Mouse (Mus musculus) inflammation-experienced regulatory T-cells, adult 6 months (primary cell): ENCODE data around the gene Ccdc152. TPM values are rescaled to one million over a fixed set of nuclear protein-coding genes. Genes with fewer than 3 reads are reported as not detected.
"Not testable (repeated sequence)": the region's sequence is repeated elsewhere in the genome, so short reads cannot be mapped to it uniquely, and the experiment has no call there.

Experiments
- ATAC-seq: one replicate; pipeline ENCODE4 v1.8.0; 2017
- polyA plus RNA-seq, 3 experiments: library from polyadenylated mRNA; unstranded; fragments of 100-300 nt; shearing (Covaris generic); gene quantifications; one replicate each; pipeline ENCODE4 v1.2.1; 2017

Gene Ccdc152
- polyA plus RNA-seq, 3 experiments from 2014 or later, result 0.31 to 1.3 TPM; not detected in 1

GRCm38 (mm10) chr15:3277391-3277790 lies 25.9 kb downstream of the Ccdc152 start:
- no peak for ATAC-seq

- no peak for ATAC-seq
Observed at GRCm38 (mm10) chr15:3273191-3273590, 30.1 kb downstream of the Ccdc152 start.

GRCm38 (mm10) chr15:3271216-3271615 lies 32.1 kb downstream of the Ccdc152 start:
- peak; percentile 7 for ATAC-seq

- peak; percentile 79 for ATAC-seq
Observed at GRCm38 (mm10) chr15:3270646-3271077, 32.7 kb downstream of the Ccdc152 start.

GRCm38 (mm10) chr15:3269996-3270645 lies 33.2 kb downstream of the Ccdc152 start:
- ATAC-seq, result no peak

- ATAC-seq, result no peak
Observed at GRCm38 (mm10) chr15:3269496-3269895, 33.8 kb downstream of the Ccdc152 start.

GRCm38 (mm10) chr15:3268247-3268646 lies 35.1 kb downstream of the Ccdc152 start, which contains the start of gene Selenop:
Gene Selenop, plus strand, starts transcription at chr15:3268547.
- no peak for ATAC-seq

- ATAC-seq, result no peak
Observed at GRCm38 (mm10) chr15:3264828-3265227, 38.5 kb downstream of the Ccdc152 start.

- peak; percentile 25 for ATAC-seq
Observed at GRCm38 (mm10) chr15:3264293-3264692, 39.0 kb downstream of the Ccdc152 start.

- ATAC-seq, result no peak
Observed at GRCm38 (mm10) chr15:3262883-3263282, 40.4 kb downstream of the Ccdc152 start.

- ATAC-seq, result no peak
Observed at GRCm38 (mm10) chr15:3260309-3260708, 43.0 kb downstream of the Ccdc152 start.

- no peak for ATAC-seq
Observed at GRCm38 (mm10) chr15:3259025-3259424, 44.3 kb downstream of the Ccdc152 start.

GRCm38 (mm10) chr15:3251718-3252067 lies 51.6 kb downstream of the Ccdc152 start:
- no peak for ATAC-seq

GRCm38 (mm10) chr15:3251031-3251717 lies 52.2 kb downstream of the Ccdc152 start:
- ATAC-seq, result no peak

GRCm38 (mm10) chr15:3250620-3251019 lies 52.7 kb downstream of the Ccdc152 start:
- no peak for ATAC-seq

GRCm38 (mm10) chr15:3245036-3245435 lies 58.3 kb downstream of the Ccdc152 start:
- ATAC-seq, result not testable (repeated sequence)

- no peak for ATAC-seq
Observed at GRCm38 (mm10) chr15:3237963-3238362, 65.4 kb downstream of the Ccdc152 start.

- no peak for ATAC-seq
Observed at GRCm38 (mm10) chr15:3236338-3236737, 67.0 kb downstream of the Ccdc152 start.

GRCm38 (mm10) chr15:3233837-3234551 lies 69.3 kb downstream of the Ccdc152 start:
- peak; percentile 75 for ATAC-seq

- no peak for ATAC-seq
Observed at GRCm38 (mm10) chr15:3232168-3232835, 71.0 kb downstream of the Ccdc152 start.

- no peak for ATAC-seq
Observed at GRCm38 (mm10) chr15:3231004-3231403, 72.3 kb downstream of the Ccdc152 start.
